Mouse (Mus musculus): Measurements from ENCODE around the gene Oprd1. TPM values are rescaled to one million over a fixed set of nuclear protein-coding genes. Genes with fewer than 3 reads are reported as not detected.

Gene Oprd1
- polyA plus RNA-seq, 1 experiment, result 0.19 TPM

DNA sequence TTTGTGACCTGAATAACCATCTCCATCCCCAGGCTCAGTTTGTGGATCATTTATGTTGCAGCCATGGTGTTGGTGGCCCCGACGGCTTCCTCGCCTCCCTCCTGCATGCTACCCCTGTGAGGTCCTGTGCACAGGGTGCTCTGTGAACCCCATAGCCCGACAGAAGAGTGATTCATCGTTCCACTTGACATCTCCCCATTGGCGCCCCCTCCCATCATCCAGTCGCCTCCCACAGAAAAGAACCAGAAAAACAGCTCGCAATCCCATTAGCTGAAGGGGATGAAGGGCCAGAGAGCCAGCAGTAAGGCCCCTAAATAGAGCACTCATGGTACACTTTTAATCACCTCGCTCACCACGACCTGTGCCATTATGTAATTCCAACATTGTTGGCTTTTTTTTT is 32.2 kb upstream of the Oprd1 start:
- DNase-seq, result no peak
- Histone ChIP-seq H3K36me3 (ENCODE audit: control insufficient read depth, insufficient read depth, low read length) (no peaks in the 10 kb centered on the region), H3K4me1 (ENCODE audit: control insufficient read depth, insufficient read depth, low read length) (peaks cover 1% of the 10 kb centered on the region; the same call in 1 of the 2 replicates), H3K4me3 (ENCODE audit: insufficient read depth, low read depth, low read length) (no peak overlapping the region), H3K27ac (ENCODE audit: insufficient read depth, low read depth, low read length) (no peak overlapping the region), H3K27me3 (replicated peaks; ENCODE audit: control insufficient read depth, insufficient read depth, low read length) (no peaks in the 10 kb centered on the region)
- WGBS, result 47% methylated on average over 10 of the region's 10 CpGs
- TF ChIP-seq CTCF (conservative IDR thresholded peaks at IDR 0.05; ENCODE audit: insufficient read depth, insufficient read length, low read depth, low read length), result no peak
- no peak for TF ChIP-seq POLR2A (IDR thresholded peaks at IDR 0.05; ENCODE audit: low read depth, low read length)

- no peak for DNase-seq
- no peaks in the 10 kb centered on the region for H3K36me3 ChIP-seq (ENCODE audit: control insufficient read depth, insufficient read depth, low read length)
- no peak overlapping the region for H3K27ac ChIP-seq (ENCODE audit: insufficient read depth, low read depth, low read length)
- TF ChIP-seq POLR2A (IDR thresholded peaks at IDR 0.05; ENCODE audit: low read depth, low read length) (no peak), CTCF (conservative IDR thresholded peaks at IDR 0.05; ENCODE audit: insufficient read depth, insufficient read length, low read depth, low read length) (no peak)
- WGBS, result 47% methylated on average over 7 of the region's 7 CpGs
- no peaks in the 10 kb centered on the region for H3K4me1 ChIP-seq (ENCODE audit: control insufficient read depth, insufficient read depth, low read length)
- no peak overlapping the region for H3K4me3 ChIP-seq (ENCODE audit: insufficient read depth, low read depth, low read length)
- H3K27me3 ChIP-seq (replicated peaks; ENCODE audit: control insufficient read depth, insufficient read depth, low read length), result no peaks in the 10 kb centered on the region
Observed at GRCm38 (mm10) chr4:132170891-132171290, 26.6 kb upstream of the Oprd1 start.

DNA sequence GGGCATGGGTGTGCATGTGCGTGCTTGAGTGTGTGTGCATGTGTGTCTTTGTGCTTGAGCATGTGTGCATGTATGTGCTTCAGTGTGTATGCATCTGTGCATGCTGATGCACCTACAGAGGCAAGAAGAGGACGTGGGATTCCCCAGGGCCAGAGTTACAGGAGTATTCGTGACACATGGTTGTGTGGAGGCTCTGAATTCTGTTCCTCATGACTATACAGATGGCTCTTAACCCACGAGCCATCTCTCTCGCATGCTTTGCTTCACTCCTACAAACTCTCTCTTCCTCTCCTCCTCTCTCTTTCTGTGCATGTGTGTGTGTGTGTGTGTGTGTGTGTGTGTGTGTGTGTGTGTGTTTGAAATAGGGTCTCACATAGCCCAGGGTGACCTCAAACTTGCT is 25.5 kb upstream of the Oprd1 start:
- no peaks in the 10 kb centered on the region for H3K27me3 ChIP-seq (replicated peaks; ENCODE audit: control insufficient read depth, insufficient read depth, low read length)
- no peak overlapping the region for H3K27ac ChIP-seq (ENCODE audit: insufficient read depth, low read depth, low read length)
- H3K36me3 ChIP-seq (ENCODE audit: control insufficient read depth, insufficient read depth, low read length), result no peaks in the 10 kb centered on the region
- no peaks in the 10 kb centered on the region for H3K4me1 ChIP-seq (ENCODE audit: control insufficient read depth, insufficient read depth, low read length)
- no peak for DNase-seq
- TF ChIP-seq CTCF (conservative IDR thresholded peaks at IDR 0.05; ENCODE audit: insufficient read depth, insufficient read length, low read depth, low read length), result no peak
- no peak for TF ChIP-seq POLR2A (IDR thresholded peaks at IDR 0.05; ENCODE audit: low read depth, low read length)
- H3K4me3 ChIP-seq (ENCODE audit: insufficient read depth, low read depth, low read length), result no peak overlapping the region
- 77% methylated on average over 5 of the region's 5 CpGs for WGBS

- H3K27ac ChIP-seq (ENCODE audit: insufficient read depth, low read depth, low read length), result no peak overlapping the region
- H3K4me3 ChIP-seq (ENCODE audit: insufficient read depth, low read depth, low read length), result no peak overlapping the region
- H3K36me3 ChIP-seq (ENCODE audit: control insufficient read depth, insufficient read depth, low read length), result no peaks in the 10 kb centered on the region
- DNase-seq, result no peak
- no peaks in the 10 kb centered on the region for H3K4me1 ChIP-seq (ENCODE audit: control insufficient read depth, insufficient read depth, low read length)
- TF ChIP-seq POLR2A (IDR thresholded peaks at IDR 0.05; ENCODE audit: low read depth, low read length) (no peak), CTCF (conservative IDR thresholded peaks at IDR 0.05; ENCODE audit: insufficient read depth, insufficient read length, low read depth, low read length) (no peak)
- no peaks in the 10 kb centered on the region for H3K27me3 ChIP-seq (replicated peaks; ENCODE audit: control insufficient read depth, insufficient read depth, low read length)
- WGBS, result 78% methylated on average over 3 of the region's 3 CpGs
Observed at GRCm38 (mm10) chr4:132169271-132169670, 25.0 kb upstream of the Oprd1 start.

DNA sequence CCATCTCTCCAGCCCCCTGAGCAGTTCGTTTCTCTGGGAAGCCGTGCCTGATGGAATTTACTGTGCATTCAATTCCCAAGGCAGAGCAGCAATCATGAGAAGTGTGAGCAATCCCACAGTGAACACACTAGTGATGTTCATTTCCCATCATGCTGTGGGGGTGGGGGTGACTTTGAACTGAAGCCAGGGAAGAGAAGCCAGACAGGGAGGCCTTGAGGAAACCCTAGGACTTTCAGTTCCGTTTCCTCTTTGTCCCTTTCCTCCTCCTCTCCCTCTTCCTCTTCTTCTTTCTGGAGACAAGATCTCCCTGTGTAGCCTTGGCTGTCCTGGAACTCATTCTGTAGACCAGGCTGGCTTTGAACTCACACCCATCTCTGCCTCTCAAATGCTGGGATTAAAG is 23.1 kb upstream of the Oprd1 start:
- Histone ChIP-seq H3K4me1 (ENCODE audit: control insufficient read depth, insufficient read depth, low read length) (no peaks in the 10 kb centered on the region), H3K36me3 (ENCODE audit: control insufficient read depth, insufficient read depth, low read length) (no peaks in the 10 kb centered on the region), H3K4me3 (ENCODE audit: insufficient read depth, low read depth, low read length) (no peak overlapping the region), H3K27ac (ENCODE audit: insufficient read depth, low read depth, low read length) (no peak overlapping the region), H3K27me3 (replicated peaks; ENCODE audit: control insufficient read depth, insufficient read depth, low read length) (no peaks in the 10 kb centered on the region)
- no peak for TF ChIP-seq CTCF (conservative IDR thresholded peaks at IDR 0.05; ENCODE audit: insufficient read depth, insufficient read length, low read depth, low read length)
- no peak for TF ChIP-seq POLR2A (IDR thresholded peaks at IDR 0.05; ENCODE audit: low read depth, low read length)
- WGBS, result 83% methylated on average over 3 of the region's 3 CpGs
- DNase-seq, result no peak

DNA sequence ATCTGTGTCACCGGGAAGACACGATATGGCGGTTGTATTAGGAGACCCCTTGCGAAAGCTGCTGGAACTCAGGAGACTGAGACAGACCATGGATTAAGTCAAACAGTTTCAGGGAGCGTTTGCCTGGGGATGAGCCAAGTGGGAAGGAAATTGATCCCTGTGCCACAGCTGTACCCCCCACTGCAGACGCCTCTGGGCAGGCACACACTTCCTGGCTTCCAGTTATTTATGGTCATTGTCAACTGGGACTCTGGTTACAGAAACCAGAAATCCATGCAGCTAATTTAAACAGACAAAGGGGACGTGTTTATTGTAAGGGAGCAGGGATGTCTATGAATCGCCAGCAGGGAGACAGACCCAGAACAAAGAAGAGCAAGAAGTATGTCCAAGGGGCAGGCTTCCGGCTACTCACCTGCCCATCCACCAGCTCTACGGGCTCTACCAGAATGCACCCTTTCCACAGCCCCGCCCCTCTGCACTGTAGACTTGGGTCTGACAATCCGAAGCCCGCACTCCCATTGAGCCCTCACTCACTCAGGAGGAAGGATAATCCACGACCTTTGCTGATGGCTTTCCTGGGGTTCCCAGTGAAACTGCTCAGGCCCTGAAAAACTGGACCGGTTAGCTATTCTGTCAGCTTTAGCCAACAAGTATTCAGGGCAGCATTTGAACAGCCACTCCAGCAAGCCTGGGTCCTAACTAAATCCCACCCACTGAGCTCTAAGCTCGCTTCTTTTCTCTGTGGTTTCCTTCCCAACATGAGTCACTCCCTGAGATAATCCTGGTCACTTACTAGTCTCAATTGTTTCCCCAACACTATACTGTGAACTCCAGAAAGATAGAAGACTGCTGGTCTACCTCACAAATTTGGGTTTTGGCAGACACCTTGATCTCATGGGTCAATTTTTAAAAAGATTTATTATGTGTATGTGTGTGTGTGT is 22.3 kb upstream of the Oprd1 start:
- Histone ChIP-seq H3K36me3 (ENCODE audit: control insufficient read depth, insufficient read depth, low read length) (no peaks in the 10 kb centered on the region), H3K4me1 (ENCODE audit: control insufficient read depth, insufficient read depth, low read length) (no peaks in the 10 kb centered on the region), H3K4me3 (ENCODE audit: insufficient read depth, low read depth, low read length) (no peak overlapping the region), H3K27me3 (replicated peaks; ENCODE audit: control insufficient read depth, insufficient read depth, low read length) (no peaks in the 10 kb centered on the region), H3K27ac (ENCODE audit: insufficient read depth, low read depth, low read length) (no peak overlapping the region)
- TF ChIP-seq POLR2A (IDR thresholded peaks at IDR 0.05; ENCODE audit: low read depth, low read length) (no peak), CTCF (conservative IDR thresholded peaks at IDR 0.05; ENCODE audit: insufficient read depth, insufficient read length, low read depth, low read length) (no peak)
- no peak for DNase-seq
- 58% methylated on average over 16 of the region's 16 CpGs for WGBS

DNA sequence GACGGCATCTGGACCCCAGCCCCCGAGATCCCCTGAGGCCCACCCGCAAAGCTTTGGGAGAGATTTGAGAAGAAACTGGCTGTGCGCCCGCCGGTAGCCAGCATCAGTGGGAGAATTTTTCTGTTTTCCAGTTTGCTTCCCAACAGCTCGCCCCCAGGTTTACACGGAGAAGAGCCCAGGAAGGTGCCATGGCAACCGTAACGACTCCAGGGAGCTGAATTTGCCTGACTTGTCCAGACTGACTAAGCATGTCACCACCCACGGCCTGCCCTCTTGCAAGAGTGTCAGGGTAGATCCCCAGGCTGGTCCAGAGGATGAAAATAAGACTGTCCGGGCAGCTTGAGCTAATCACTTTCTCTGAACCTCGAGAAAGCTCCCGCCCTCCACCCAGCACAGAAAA is 21.4 kb upstream of the Oprd1 start:
- TF ChIP-seq POLR2A (IDR thresholded peaks at IDR 0.05; ENCODE audit: low read depth, low read length) (no peak), CTCF (conservative IDR thresholded peaks at IDR 0.05; ENCODE audit: insufficient read depth, insufficient read length, low read depth, low read length) (no peak)
- Histone ChIP-seq H3K27me3 (replicated peaks; ENCODE audit: control insufficient read depth, insufficient read depth, low read length) (no peaks in the 10 kb centered on the region), H3K27ac (ENCODE audit: insufficient read depth, low read depth, low read length) (no peak overlapping the region), H3K4me3 (ENCODE audit: insufficient read depth, low read depth, low read length) (no peak overlapping the region), H3K36me3 (ENCODE audit: control insufficient read depth, insufficient read depth, low read length) (no peaks in the 10 kb centered on the region), H3K4me1 (ENCODE audit: control insufficient read depth, insufficient read depth, low read length) (no peaks in the 10 kb centered on the region)
- DNase-seq, result no peak
- 48% methylated on average over 14 of the region's 14 CpGs for WGBS

Measured in kidney, adult 2 months (tissue).